Mouse (Mus musculus): ENCODE data around the gene Ston1.

- TF ChIP-seq CTCF (IDR thresholded peaks at IDR 0.05; ENCODE audit: extremely low read depth, insufficient read depth, low read length): no peak
- TF ChIP-seq POLR2A (IDR thresholded peaks at IDR 0.05; ENCODE audit: extremely low read depth, insufficient read depth, low read length): no peak
These were observed 27.9 kb downstream of the Ston1 start for GRCm38 (mm10) chr17:88625350-88625749.
